Mouse (Mus musculus) stomach, embryonic 14.5 days (tissue): ENCODE measurements around the gene Vrk2. TPM values are rescaled to one million over a fixed set of nuclear protein-coding genes. Genes with fewer than 3 reads are reported as not detected.

Experiments
- ATAC-seq: fragments of 200-750 bp; cut with Nextera tagmentation; 2 replicates; pipeline ENCODE4 v1.8.0; 2017; ENCODE audit warnings: low read depth, moderate TSS enrichment; ENCODE audit not compliant: insufficient number of reproducible peaks, insufficient read depth, low FRiP score
- H3K27ac ChIP-seq: fragments of 300-500 bp; sonication (generic); 2 replicates; pipeline ENCODE4 v1.5.1; 2014; ENCODE audit warnings: mild to moderate bottlenecking, low read length, moderate library complexity, mixed read lengths
- H3K27me3 ChIP-seq: fragments of 300-500 bp; sonication (generic); 2 replicates; pipeline ENCODE4 v1.6.1; 2014; ENCODE audit warnings: low read length, control low read depth, mixed read lengths; ENCODE audit not compliant: control insufficient read depth, insufficient read depth
- H3K36me3 ChIP-seq: fragments of 300-500 bp; sonication (generic); 2 replicates; pipeline ENCODE4 v1.6.1; 2014; ENCODE audit warnings: mild to moderate bottlenecking, control low read depth, low read length, moderate library complexity, mixed read lengths; ENCODE audit not compliant: control insufficient read depth, insufficient read depth
- H3K4me1 ChIP-seq: fragments of 300-500 bp; sonication (generic); 2 replicates; pipeline ENCODE4 v1.6.1; 2014; ENCODE audit warnings: low read length, control low read depth, mixed read lengths; ENCODE audit not compliant: control insufficient read depth, insufficient read depth
- H3K4me2 ChIP-seq: fragments of 300-500 bp; sonication (generic); replicated peaks from 2 replicates; pipeline ENCODE4 v1.6.1; 2014; ENCODE audit warnings: low read depth, low read length, control low read depth
- H3K4me3 ChIP-seq: fragments of 300-500 bp; sonication (generic); 2 replicates; pipeline ENCODE4 v1.5.1; 2014; ENCODE audit warnings: low read depth, low read length, control low read depth
- H3K9ac ChIP-seq: fragments of 300-500 bp; sonication (generic); replicated peaks from 2 replicates; pipeline ENCODE4 v1.6.1; 2014; ENCODE audit warnings: low read depth, mild to moderate bottlenecking, control low read depth, low read length, moderate library complexity, mixed read lengths
- H3K9me3 ChIP-seq: fragments of 300-500 bp; sonication (generic); 2 replicates; pipeline ENCODE4 v1.6.1; 2016; ENCODE audit warnings: low read depth, low read length, control low read depth; ENCODE audit not compliant: control insufficient read depth
- WGBS: fragments of 180-500 bp; shearing (Covaris S2); extraction: QIAGEN DNeasy Blood & Tissue Kit; methylation state at CpG from one replicate; pipeline ENCODE4 v1.1.7; 2014; 5-methylcytosine and 5-hydroxymethylcytosine counted together
- polyA plus RNA-seq: library from polyadenylated mRNA; unstranded; fragments of >200 nt; fragmentation: Nextera tagmentation; extraction: Ambion mirVana; gene quantifications from 2 replicates; pipeline ENCODE4 v1.2.1, GENCODE M21; 2014

Vrk2 gene
- polyA plus RNA-seq = 29.5 and 30.4 TPM in 2 replicates

DNA sequence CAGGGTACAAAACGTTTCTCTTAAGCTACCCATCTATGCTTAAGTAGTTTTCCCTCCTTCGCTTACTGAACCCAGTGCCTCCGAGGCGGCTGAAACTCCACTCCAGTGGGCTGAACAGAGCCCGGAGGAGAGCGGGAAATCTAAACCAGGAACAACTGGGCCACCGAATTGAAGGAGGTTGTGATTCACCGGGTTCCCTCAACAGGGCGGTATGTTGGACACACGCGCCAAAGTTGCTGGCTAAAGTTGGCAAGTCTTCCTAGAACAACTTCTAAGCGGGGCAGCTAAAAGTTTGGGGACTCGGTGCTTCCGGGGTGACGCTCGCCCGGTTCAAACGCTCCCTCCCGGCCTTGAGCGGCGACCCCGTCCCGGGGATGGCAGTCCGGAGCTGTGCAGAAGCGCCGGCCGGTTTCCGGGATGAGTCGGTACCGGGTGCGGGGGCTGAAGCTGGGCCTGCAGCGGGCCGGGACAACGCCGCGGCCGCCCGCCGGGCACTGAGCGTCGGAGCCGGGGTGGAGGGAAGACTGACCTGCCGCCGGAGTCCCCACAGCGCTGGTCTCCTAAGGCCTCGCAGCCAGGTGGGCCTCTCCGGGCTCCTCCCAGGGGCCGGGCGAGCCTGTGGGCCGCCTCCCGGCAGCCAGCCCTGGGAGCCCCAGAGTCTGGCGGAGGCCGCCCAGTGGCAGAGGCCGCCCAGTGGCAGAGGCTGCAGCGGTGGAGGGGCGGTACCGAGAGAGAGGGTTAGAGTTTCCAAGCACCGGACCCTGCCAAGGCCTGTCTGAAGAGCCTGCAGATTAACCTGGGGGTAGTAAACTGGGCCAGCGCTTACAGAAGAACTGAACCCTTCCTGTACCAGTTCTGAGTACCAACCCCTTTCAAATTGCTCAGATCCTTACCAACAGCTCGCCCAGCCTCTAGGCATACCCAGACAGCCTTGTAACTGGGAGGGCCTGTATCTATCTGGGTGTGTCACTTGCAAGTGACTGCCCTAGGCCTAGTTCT lies at the start of gene Vrk2, which contains the start of gene Gm6899:
Vrk2 (minus strand) TSS at position 939 of the 999 bp plus-strand sequence.
Gm6899 (plus strand) TSS at position 181 of the 999 bp plus-strand sequence.
- Histone ChIP-seq H3K4me2 (peak within 1 kb of the TSS; percentile 54), H3K4me1 (peaks cover 6% of the 10 kb centered on the region; the same call in 1 of the 2 replicates), H3K9me3 (no peaks in the 10 kb centered on the region), H3K9ac (peak within 1 kb of the TSS; percentile 83), H3K27me3 (no peaks in the 10 kb centered on the region), H3K27ac (peak within 1 kb of the TSS; percentile 78), H3K4me3 (peak within 1 kb of the TSS; percentile 58), H3K36me3 (no peaks in the 10 kb centered on the region; the same call in none of the 2 replicates)
- WGBS = under 1% methylated on average over 50 of the region's 60 CpGs
- ATAC-seq = peak; percentile 99

- Histone ChIP-seq H3K36me3 (no peaks in the 10 kb centered on the region), H3K27me3 (no peaks in the 10 kb centered on the region), H3K4me1 (no peaks in the 10 kb centered on the region), H3K4me2 (no peak overlapping the region), H3K27ac (no peak overlapping the region), H3K4me3 (no peak overlapping the region), H3K9me3 (no peaks in the 10 kb centered on the region), H3K9ac (no peak overlapping the region)
- WGBS = 97% methylated on average over 1 of the region's 1 CpGs
- ATAC-seq = no peak
These were observed 48.3 kb upstream of the Vrk2 start for GRCm38 (mm10) chr11:26642141-26642540.

GRCm38 (mm10) chr11:26640314-26640785 lies 46.6 kb upstream of the Vrk2 start:
- H3K4me1 ChIP-seq = no peaks in the 10 kb centered on the region
- no peak for ATAC-seq
- H3K4me3 ChIP-seq = no peak overlapping the region
- H3K9ac ChIP-seq = no peak overlapping the region
- no peaks in the 10 kb centered on the region for H3K27me3 ChIP-seq
- no peak overlapping the region for H3K27ac ChIP-seq
- H3K9me3 ChIP-seq = no peaks in the 10 kb centered on the region
- 71% methylated on average over 8 of the region's 8 CpGs for WGBS
- H3K36me3 ChIP-seq = no peaks in the 10 kb centered on the region
- no peak overlapping the region for H3K4me2 ChIP-seq

DNA sequence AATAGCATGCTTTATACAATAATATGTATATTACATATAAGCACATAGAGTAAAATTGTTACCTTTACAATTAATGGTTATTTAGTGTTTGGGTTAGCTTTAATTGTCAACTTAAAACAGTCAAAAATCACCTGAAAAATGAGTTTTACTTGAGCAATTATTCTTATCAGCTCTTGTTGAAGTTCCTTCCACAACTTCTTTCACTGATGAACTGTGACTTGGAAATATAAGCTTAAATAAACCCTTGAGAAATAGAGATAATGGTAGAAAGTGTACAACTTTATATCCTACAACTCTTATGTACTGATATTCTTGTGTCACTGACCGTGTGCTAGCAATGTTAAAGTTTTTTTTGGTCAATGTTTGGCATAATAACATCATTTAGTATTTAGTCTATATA lies 42.4 kb upstream of the Vrk2 start:
- 73% methylated on average over 1 of the region's 1 CpGs for WGBS
- ATAC-seq = no peak
- Histone ChIP-seq H3K27ac (no peak overlapping the region), H3K4me1 (no peaks in the 10 kb centered on the region), H3K9me3 (no peaks in the 10 kb centered on the region), H3K4me2 (no peak overlapping the region), H3K27me3 (no peaks in the 10 kb centered on the region), H3K36me3 (no peaks in the 10 kb centered on the region), H3K4me3 (no peak overlapping the region), H3K9ac (no peak overlapping the region)

DNA sequence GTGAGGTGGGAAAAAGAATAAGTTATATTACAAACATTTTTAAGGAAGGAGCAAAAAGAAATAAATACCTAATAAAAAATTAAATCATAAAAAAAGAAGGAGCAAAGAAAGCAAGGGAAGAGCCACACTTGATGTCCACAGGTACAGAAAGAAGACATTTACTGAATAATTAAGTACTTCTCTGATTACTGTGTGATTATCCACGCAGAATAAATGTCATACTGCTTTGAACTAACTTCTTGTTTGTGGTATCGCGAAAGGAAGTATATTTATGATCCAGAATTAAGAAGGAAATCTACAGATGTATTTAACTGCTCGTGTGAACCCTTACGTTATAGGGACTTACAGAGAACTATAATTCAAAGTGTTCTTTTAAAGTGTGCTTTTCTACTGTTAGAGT lies 28.9 kb upstream of the Vrk2 start:
- Histone ChIP-seq H3K27ac (no peak overlapping the region), H3K4me1 (no peaks in the 10 kb centered on the region), H3K36me3 (no peaks in the 10 kb centered on the region), H3K9me3 (no peaks in the 10 kb centered on the region), H3K4me3 (no peak overlapping the region), H3K4me2 (no peak overlapping the region), H3K27me3 (no peaks in the 10 kb centered on the region), H3K9ac (no peak overlapping the region)
- WGBS = 82% methylated on average over 5 of the region's 5 CpGs
- ATAC-seq = no peak

GRCm38 (mm10) chr11:26618475-26619223 lies 24.9 kb upstream of the Vrk2 start:
- 86% methylated on average over 2 of the region's 2 CpGs for WGBS
- H3K27ac ChIP-seq = no peak overlapping the region
- no peaks in the 10 kb centered on the region for H3K9me3 ChIP-seq
- H3K9ac ChIP-seq = no peak overlapping the region
- H3K4me1 ChIP-seq = no peaks in the 10 kb centered on the region
- no peaks in the 10 kb centered on the region for H3K36me3 ChIP-seq
- no peak overlapping the region for H3K4me3 ChIP-seq
- no peak for ATAC-seq
- no peak overlapping the region for H3K4me2 ChIP-seq
- no peaks in the 10 kb centered on the region for H3K27me3 ChIP-seq

- no peak for ATAC-seq
- H3K9me3 ChIP-seq = no peaks in the 10 kb centered on the region
- H3K36me3 ChIP-seq = no peaks in the 10 kb centered on the region
- H3K27ac ChIP-seq = no peak overlapping the region
- H3K4me3 ChIP-seq = no peak overlapping the region
- H3K27me3 ChIP-seq = no peaks in the 10 kb centered on the region
- no peak overlapping the region for H3K9ac ChIP-seq
- 61% methylated on average over 10 of the region's 10 CpGs for WGBS
- H3K4me2 ChIP-seq = no peak overlapping the region
- no peaks in the 10 kb centered on the region for H3K4me1 ChIP-seq
These were observed 15.0 kb upstream of the Vrk2 start for GRCm38 (mm10) chr11:26608795-26609194.

DNA sequence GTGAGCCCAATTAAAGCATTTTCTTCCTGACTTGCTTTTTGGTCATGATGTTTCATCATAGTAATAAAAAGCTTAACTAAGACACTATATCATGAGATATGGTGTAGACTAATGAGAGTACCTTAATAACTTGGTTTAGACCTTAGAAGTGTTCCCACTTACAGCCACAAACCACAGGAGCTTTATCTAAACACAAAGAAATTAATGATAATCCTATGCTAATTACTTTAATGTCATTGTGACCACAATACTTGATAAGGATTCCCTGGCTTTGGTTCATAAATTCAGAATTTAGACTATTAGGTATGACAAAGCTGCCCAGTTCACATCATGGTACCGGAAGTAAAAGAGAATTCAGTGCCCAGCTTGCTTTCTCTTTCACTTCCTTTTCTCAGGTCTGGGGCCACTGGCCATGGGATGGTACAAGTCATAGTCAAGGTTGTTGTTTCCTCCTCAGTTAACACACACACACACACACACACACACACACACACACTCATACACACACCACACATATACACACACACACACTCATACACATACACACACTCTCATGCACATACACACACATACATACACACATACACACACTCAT lies 10.4 kb upstream of the Vrk2 start:
- Histone ChIP-seq H3K4me2 (no peak overlapping the region), H3K9me3 (no peaks in the 10 kb centered on the region), H3K9ac (no peak overlapping the region), H3K4me3 (no peak overlapping the region), H3K36me3 (no peaks in the 10 kb centered on the region), H3K4me1 (no peaks in the 10 kb centered on the region), H3K27ac (no peak overlapping the region), H3K27me3 (no peaks in the 10 kb centered on the region)
- no peak for ATAC-seq
- 93% methylated on average over 1 of the region's 1 CpGs for WGBS
